Mouse (Mus musculus) intestine, postnatal 0 days (tissue): ENCODE results near the gene Spocd1. TPM values are rescaled to one million over a fixed set of nuclear protein-coding genes. Genes with fewer than 3 reads are reported as not detected.

ENCODE experiments used
- ATAC-seq: fragments of 200-750 bp; cut with Nextera tagmentation; 2 replicates; pipeline ENCODE4 v1.8.0; 2017; ENCODE audit warnings: mild to moderate bottlenecking, moderate TSS enrichment, moderate library complexity
- H3K27ac ChIP-seq: fragments of 300-500 bp; sonication (generic); 2 replicates; pipeline ENCODE4 v1.5.1; 2014; ENCODE audit warnings: mild to moderate bottlenecking, low read depth, low read length, moderate library complexity
- H3K27me3 ChIP-seq: fragments of 300-500 bp; sonication (generic); replicated peaks from 2 replicates; pipeline ENCODE4 v1.6.1; 2014; ENCODE audit warnings: low read length, mixed read lengths; ENCODE audit not compliant: control insufficient read depth, insufficient read depth
- H3K36me3 ChIP-seq: fragments of 300-500 bp; sonication (generic); 2 replicates; pipeline ENCODE4 v1.6.1; 2014; ENCODE audit warnings: mild to moderate bottlenecking, moderate library complexity; ENCODE audit not compliant: control insufficient read depth, insufficient read depth
- H3K4me1 ChIP-seq: fragments of 300-500 bp; sonication (generic); replicated peaks from 2 replicates; pipeline ENCODE4 v1.6.1; 2014; ENCODE audit warnings: antibody characterized with exemption, low read length, mixed read lengths; ENCODE audit not compliant: control insufficient read depth, insufficient read depth
- H3K4me2 ChIP-seq: fragments of 300-500 bp; sonication (generic); replicated peaks from 2 replicates; pipeline ENCODE4 v1.6.1; 2014; ENCODE audit warnings: low read depth, mild to moderate bottlenecking, moderate library complexity
- H3K4me3 ChIP-seq: fragments of 300-500 bp; sonication (generic); 2 replicates; pipeline ENCODE4 v1.5.1; 2014; ENCODE audit warnings: low read depth, low read length
- H3K9ac ChIP-seq: fragments of 300-500 bp; sonication (generic); 2 replicates; pipeline ENCODE4 v1.6.1; 2014; ENCODE audit warnings: mild to moderate bottlenecking, low read depth, low read length
- H3K9me3 ChIP-seq: fragments of 300-500 bp; sonication (generic); 2 replicates; pipeline ENCODE4 v1.6.1; 2016; ENCODE audit warnings: mixed run types; ENCODE audit not compliant: control insufficient read depth
- CTCF ChIP-seq: sonication (generic); IDR thresholded peaks from 2 replicates; pipeline ENCODE4 v1.5.1; 2016; ENCODE audit warnings: low read depth, mild to moderate bottlenecking, control low read depth, antibody characterized with exemption, moderate library complexity
- WGBS: fragments of 180-500 bp; shearing (Covaris S2); extraction: QIAGEN DNeasy Blood & Tissue Kit; methylation state at CpG from one replicate; pipeline ENCODE4 v1.1.7; 2014; 5-methylcytosine and 5-hydroxymethylcytosine counted together
- polyA plus RNA-seq: library from polyadenylated mRNA; unstranded; fragments of >200 nt; fragmentation: Nextera tagmentation; extraction: Ambion mirVana; gene quantifications from 2 replicates; pipeline ENCODE4 v1.2.1, GENCODE M21; 2015

The Spocd1 gene
- polyA plus RNA-seq, 1 experiment from 2014 or later = not detected

DNA sequence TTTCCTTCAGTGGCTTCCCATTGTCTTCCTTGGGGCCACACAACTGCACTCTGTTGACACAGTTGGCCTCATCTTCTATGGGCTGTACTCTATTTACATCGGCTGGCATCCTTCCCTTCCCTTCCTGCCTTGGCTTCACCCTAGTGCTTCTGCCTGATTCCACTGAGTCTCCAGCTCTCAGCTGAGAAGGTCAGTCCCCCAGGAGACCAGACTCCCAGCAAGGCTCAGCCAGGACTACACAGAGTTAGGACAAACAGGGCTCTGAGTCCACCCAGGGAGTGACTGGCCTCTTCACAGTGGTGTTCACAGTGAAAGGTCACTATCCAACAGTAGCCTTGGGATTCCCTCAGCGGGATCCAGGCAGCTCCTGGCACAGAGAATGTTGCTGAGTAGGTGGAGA is 12.9 kb upstream of the Spocd1 start:
- Histone ChIP-seq H3K4me3 (no peak overlapping the region), H3K9me3 (no peaks in the 10 kb centered on the region), H3K36me3 (no peaks in the 10 kb centered on the region), H3K9ac (no peak overlapping the region), H3K4me2 (no peak overlapping the region), H3K27ac (no peak overlapping the region), H3K4me1 (no peaks in the 10 kb centered on the region), H3K27me3 (no peaks in the 10 kb centered on the region)
- TF ChIP-seq CTCF = no peak
- WGBS = 25% methylated on average over 2 of the region's 2 CpGs
- no peak for ATAC-seq

DNA sequence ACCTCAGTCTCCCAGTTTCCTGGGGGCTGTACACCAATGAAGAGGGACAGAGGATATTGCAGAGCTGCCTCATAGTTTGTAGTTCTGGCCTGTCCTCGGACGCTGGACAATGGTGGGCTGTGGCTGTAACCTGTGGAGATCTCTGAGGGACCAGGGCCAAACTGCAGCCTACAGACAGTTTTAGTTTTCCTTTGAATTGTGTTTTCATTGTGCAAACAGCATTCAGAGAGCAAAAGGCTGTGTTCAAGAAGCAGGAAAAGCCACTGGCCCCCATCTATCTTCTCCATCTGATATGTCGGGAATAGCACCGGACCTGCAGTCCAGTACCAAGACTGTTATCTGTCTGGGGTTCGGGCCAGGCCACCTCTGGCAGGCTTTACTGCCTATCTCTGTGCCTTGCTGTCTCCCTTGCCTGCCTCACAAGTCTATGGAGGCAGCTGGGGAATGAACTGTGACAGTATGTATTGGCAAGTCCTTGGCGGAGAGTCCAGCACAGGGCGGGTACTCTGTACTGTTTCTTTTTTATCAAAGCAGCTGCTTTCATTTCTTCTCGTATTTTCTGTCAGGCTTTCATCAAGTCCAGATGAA is 11.9 kb upstream of the Spocd1 start:
- Histone ChIP-seq H3K4me2 (peak overlapping the region; percentile 30; the same call in 1 of the 2 replicates), H3K4me3 (no peak overlapping the region), H3K36me3 (no peaks in the 10 kb centered on the region), H3K4me1 (no peaks in the 10 kb centered on the region), H3K9ac (no peak overlapping the region), H3K9me3 (no peaks in the 10 kb centered on the region), H3K27me3 (no peaks in the 10 kb centered on the region), H3K27ac (no peak overlapping the region)
- WGBS = 41% methylated on average over 8 of the region's 8 CpGs
- no peak for ATAC-seq
- TF ChIP-seq CTCF = no peak

DNA sequence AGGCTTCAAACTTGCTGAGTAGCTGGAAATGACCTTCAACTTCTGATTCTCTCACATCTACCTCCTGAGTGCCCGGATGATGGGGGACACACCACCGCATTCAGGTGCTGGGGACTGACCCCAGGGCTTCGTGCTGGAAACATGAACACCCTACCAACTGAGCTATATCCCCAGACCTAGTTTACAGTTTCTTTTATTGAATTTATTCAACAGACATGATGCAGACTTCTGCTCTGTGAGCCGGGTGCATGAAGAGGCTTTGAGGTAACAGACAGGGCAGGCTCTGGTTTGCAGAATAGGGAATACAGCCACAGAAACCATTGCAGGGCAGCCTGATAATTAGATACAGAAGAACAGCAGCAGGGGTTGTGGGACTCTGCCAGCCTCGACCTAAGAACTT is 10.6 kb upstream of the Spocd1 start:
- WGBS = 81% methylated on average over 5 of the region's 5 CpGs
- no peaks in the 10 kb centered on the region for H3K9me3 ChIP-seq
- no peak overlapping the region for H3K4me2 ChIP-seq
- H3K4me3 ChIP-seq = no peak overlapping the region
- H3K36me3 ChIP-seq = no peaks in the 10 kb centered on the region
- no peak overlapping the region for H3K9ac ChIP-seq
- H3K27ac ChIP-seq = no peak overlapping the region
- H3K4me1 ChIP-seq = no peaks in the 10 kb centered on the region
- TF ChIP-seq CTCF = no peak
- no peak for ATAC-seq
- no peaks in the 10 kb centered on the region for H3K27me3 ChIP-seq

DNA sequence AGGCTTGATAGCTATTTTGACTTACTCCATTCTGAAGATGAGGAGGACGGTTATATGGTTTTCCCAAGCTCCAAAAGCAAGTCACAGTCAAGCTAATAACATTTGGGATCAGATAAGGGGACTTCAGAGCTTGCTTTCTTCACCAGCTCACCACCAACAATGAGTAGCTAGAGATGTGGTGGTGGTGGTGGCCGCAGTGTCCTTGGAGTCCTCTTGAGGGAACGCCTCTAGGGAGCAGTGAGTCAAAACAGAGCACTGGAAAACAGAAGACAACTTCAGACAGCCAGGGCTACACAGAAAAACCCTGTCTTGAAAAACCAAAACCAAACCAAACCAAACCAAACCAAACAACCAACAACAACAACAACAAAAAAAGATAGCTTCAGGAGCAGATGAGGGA is 10.1 kb upstream of the Spocd1 start:
- 79% methylated on average over 3 of the region's 3 CpGs for whole genome bisulfite sequencing
- Histone ChIP-seq H3K36me3 (no peaks in the 10 kb centered on the region), H3K4me2 (no peak overlapping the region), H3K4me1 (no peaks in the 10 kb centered on the region), H3K9ac (no peak overlapping the region), H3K27me3 (no peaks in the 10 kb centered on the region), H3K27ac (no peak overlapping the region), H3K9me3 (no peaks in the 10 kb centered on the region), H3K4me3 (no peak overlapping the region)
- ATAC-seq = no peak
- TF ChIP-seq CTCF = no peak

DNA sequence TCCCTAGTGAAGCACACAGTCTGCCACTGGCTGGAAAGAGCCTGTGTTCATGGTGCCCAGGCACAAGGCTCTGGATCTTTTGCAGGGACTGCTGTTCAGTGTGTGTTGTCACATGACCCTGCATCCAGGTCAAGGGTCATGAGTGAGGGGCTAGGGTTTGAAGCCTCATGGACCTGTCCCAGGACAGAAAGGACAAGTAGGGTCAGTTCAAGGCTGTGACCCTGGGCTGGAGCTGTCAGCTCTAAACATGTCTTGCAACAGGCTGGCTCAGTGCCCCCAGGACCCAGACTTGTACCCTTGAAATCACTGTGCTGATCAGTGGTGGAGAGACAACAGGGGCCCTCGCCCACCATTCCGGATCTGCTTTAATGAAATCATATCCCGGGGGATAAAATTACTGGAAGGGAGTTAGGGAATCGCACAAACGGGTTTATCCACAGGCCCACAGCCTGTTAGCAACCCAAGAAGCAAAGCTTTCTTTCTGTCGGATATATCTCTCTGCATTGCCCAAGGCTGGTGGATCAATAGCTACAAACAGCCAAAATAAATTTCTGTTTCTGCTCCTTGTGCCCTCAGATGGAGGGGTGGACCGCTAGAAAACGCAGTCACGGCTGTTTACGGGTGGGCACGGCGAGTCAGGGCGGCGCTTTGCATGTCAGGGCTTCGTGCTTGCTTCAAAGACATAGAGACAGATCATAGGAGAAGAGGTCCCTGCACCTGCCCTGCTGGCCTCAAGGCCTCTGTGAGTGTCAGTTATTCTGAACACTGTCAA is 8.3 kb upstream of the Spocd1 start:
- H3K36me3 ChIP-seq = no peaks in the 10 kb centered on the region
- TF ChIP-seq CTCF = no peak
- no peak overlapping the region for H3K4me2 ChIP-seq
- no peak for ATAC-seq
- no peaks in the 10 kb centered on the region for H3K4me1 ChIP-seq
- H3K9me3 ChIP-seq = no peaks in the 10 kb centered on the region
- no peak overlapping the region for H3K9ac ChIP-seq
- no peaks in the 10 kb centered on the region for H3K27me3 ChIP-seq
- H3K4me3 ChIP-seq = no peak overlapping the region
- no peak overlapping the region for H3K27ac ChIP-seq
- WGBS = 87% methylated on average over 15 of the region's 15 CpGs

DNA sequence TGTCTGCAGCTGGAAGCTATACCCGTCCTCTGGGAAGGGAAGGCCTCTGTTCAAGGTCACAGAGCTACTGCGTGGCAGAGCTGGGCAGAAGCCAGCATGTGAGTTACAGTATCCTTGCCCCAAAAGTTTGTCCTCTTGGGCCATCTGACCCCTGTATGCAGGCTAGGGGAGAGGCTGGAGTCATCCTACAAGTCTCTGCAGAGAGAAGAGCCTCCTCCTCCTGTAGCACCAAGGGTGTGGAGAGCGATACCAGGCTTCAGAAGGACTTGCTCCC is 7.8 kb upstream of the Spocd1 start:
- Histone ChIP-seq H3K9ac (no peak overlapping the region), H3K36me3 (no peaks in the 10 kb centered on the region), H3K27ac (no peak overlapping the region), H3K9me3 (no peaks in the 10 kb centered on the region), H3K4me1 (no peaks in the 10 kb centered on the region), H3K4me3 (no peak overlapping the region), H3K27me3 (no peaks in the 10 kb centered on the region), H3K4me2 (no peak overlapping the region)
- WGBS = 41% methylated on average over 3 of the region's 3 CpGs
- no peak for ATAC-seq
- no peak for TF ChIP-seq CTCF
